Mouse (Mus musculus) forebrain, embryonic 16.5 days (tissue): Measurements from ENCODE around the gene Abca8a. TPM values are rescaled to one million over a fixed set of nuclear protein-coding genes. Genes with fewer than 3 reads are reported as not detected.
A peak's percentile ranks its signal among the peaks of the same experiment; 100 is the strongest.

Experiments
- ATAC-seq: fragments of 200-750 bp; cut with Nextera tagmentation; 2 replicates; pipeline ENCODE4 v1.8.0; 2017; ENCODE audit warnings: mild to moderate bottlenecking, moderate library complexity
- H3K27ac ChIP-seq: fragments of 300-500 bp; sonication (generic); 2 replicates; pipeline ENCODE4 v1.5.1; 2014; ENCODE audit warnings: low read length, control low read depth
- H3K27me3 ChIP-seq: fragments of 300-500 bp; sonication (generic); replicated peaks from 2 replicates; pipeline ENCODE4 v1.6.1; 2014; ENCODE audit warnings: low read length; ENCODE audit not compliant: control insufficient read depth, insufficient read depth
- H3K36me3 ChIP-seq: fragments of 300-500 bp; sonication (generic); 2 replicates; pipeline ENCODE4 v1.6.1; 2014; ENCODE audit not compliant: control insufficient read depth, insufficient read depth
- H3K4me1 ChIP-seq: fragments of 300-500 bp; sonication (generic); replicated peaks from 2 replicates; pipeline ENCODE4 v1.6.1; 2014; ENCODE audit warnings: low read length; ENCODE audit not compliant: control insufficient read depth, insufficient read depth
- H3K4me2 ChIP-seq: fragments of 300-500 bp; sonication (generic); 2 replicates; pipeline ENCODE4 v1.6.1; 2014; ENCODE audit warnings: mild to moderate bottlenecking, low read length, control low read depth
- H3K4me3 ChIP-seq: fragments of 300-500 bp; sonication (generic); replicated peaks from 2 replicates; pipeline ENCODE4 v1.5.1; 2014; ENCODE audit warnings: mild to moderate bottlenecking, low read length, control low read depth
- H3K9ac ChIP-seq: fragments of 300-500 bp; sonication (generic); replicated peaks from 2 replicates; pipeline ENCODE4 v1.6.1; 2014; ENCODE audit warnings: low read depth, low read length, control low read depth
- H3K9me3 ChIP-seq: fragments of 300-500 bp; sonication (generic); 2 replicates; pipeline ENCODE4 v1.6.1; 2016; ENCODE audit warnings: low read length; ENCODE audit not compliant: control insufficient read depth
- WGBS: fragments of 180-500 bp; shearing (Covaris S2); extraction: QIAGEN DNeasy Blood & Tissue Kit; methylation state at CpG from one replicate; pipeline ENCODE4 v1.1.7; 2014; 5-methylcytosine and 5-hydroxymethylcytosine counted together
- polyA plus RNA-seq: library from polyadenylated mRNA; unstranded; fragments of >200 nt; fragmentation: Nextera tagmentation; extraction: Ambion mirVana; gene quantifications from 2 replicates; pipeline ENCODE4 v1.2.1, GENCODE M21; 2015

The Abca8a gene
- polyA plus RNA-seq, 1 experiment from 2014 or later, result 1.8 TPM

GRCm38 (mm10) chr11:110072158-110072557 is 23.6 kb downstream of the Abca8a start:
- H3K27me3 ChIP-seq, result no peaks in the 10 kb centered on the region
- no peaks in the 10 kb centered on the region for H3K9me3 ChIP-seq
- ATAC-seq, result no peak
- no peak overlapping the region for H3K4me3 ChIP-seq
- no peak overlapping the region for H3K4me2 ChIP-seq
- no peaks in the 10 kb centered on the region for H3K36me3 ChIP-seq
- no peaks in the 10 kb centered on the region for H3K4me1 ChIP-seq
- no peak overlapping the region for H3K9ac ChIP-seq
- H3K27ac ChIP-seq, result no peak overlapping the region
- WGBS, result 92% methylated on average over 3 of the region's 3 CpGs

- Histone ChIP-seq H3K27me3 (no peaks in the 10 kb centered on the region), H3K9ac (no peak overlapping the region), H3K27ac (no peak overlapping the region), H3K36me3 (no peaks in the 10 kb centered on the region), H3K9me3 (no peaks in the 10 kb centered on the region), H3K4me2 (no peak overlapping the region), H3K4me1 (no peaks in the 10 kb centered on the region), H3K4me3 (no peak overlapping the region)
- 74% methylated on average over 4 of the region's 4 CpGs for WGBS
- no peak for ATAC-seq
Observed at GRCm38 (mm10) chr11:110061032-110061431, 34.7 kb downstream of the Abca8a start.

GRCm38 (mm10) chr11:110060127-110060526 is 35.7 kb downstream of the Abca8a start:
- 67% methylated on average over 2 of the region's 2 CpGs for WGBS

GRCm38 (mm10) chr11:110053681-110054080 is 42.1 kb downstream of the Abca8a start:
- Histone ChIP-seq H3K27ac (no peak overlapping the region), H3K4me3 (no peak overlapping the region), H3K36me3 (no peaks in the 10 kb centered on the region), H3K4me2 (no peak overlapping the region), H3K9me3 (no peaks in the 10 kb centered on the region), H3K4me1 (no peaks in the 10 kb centered on the region), H3K9ac (no peak overlapping the region), H3K27me3 (no peaks in the 10 kb centered on the region)
- WGBS, result 89% methylated on average over 3 of the region's 3 CpGs
- no peak for ATAC-seq

More at GRCm38 (mm10) chr11:110060127-110060526, 35.7 kb downstream of the Abca8a start:
- Histone ChIP-seq H3K27ac (no peak overlapping the region), H3K27me3 (no peaks in the 10 kb centered on the region), H3K4me3 (no peak overlapping the region), H3K4me2 (no peak overlapping the region), H3K9me3 (no peaks in the 10 kb centered on the region), H3K9ac (no peak overlapping the region), H3K4me1 (no peaks in the 10 kb centered on the region), H3K36me3 (no peaks in the 10 kb centered on the region)
- ATAC-seq, result no peak

- H3K36me3 ChIP-seq, result no peaks in the 10 kb centered on the region
- ATAC-seq, result no peak
- 89% methylated on average over 2 of the region's 2 CpGs for WGBS
Observed at GRCm38 (mm10) chr11:110037795-110038194, 58.0 kb downstream of the Abca8a start.

GRCm38 (mm10) chr11:110028913-110029695 is 66.7 kb downstream of the Abca8a start:
- H3K9me3 ChIP-seq, result no peaks in the 10 kb centered on the region
- no peaks in the 10 kb centered on the region for H3K4me1 ChIP-seq
- H3K4me3 ChIP-seq, result no peak overlapping the region
- H3K9ac ChIP-seq, result no peak overlapping the region
- H3K27me3 ChIP-seq, result no peaks in the 10 kb centered on the region
- no peak overlapping the region for H3K4me2 ChIP-seq
- H3K36me3 ChIP-seq, result no peaks in the 10 kb centered on the region
- no peak for ATAC-seq
- no peak overlapping the region for H3K27ac ChIP-seq
- WGBS, result 87% methylated on average over 7 of the region's 7 CpGs

More at GRCm38 (mm10) chr11:110037795-110038194, 58.0 kb downstream of the Abca8a start:
- Histone ChIP-seq H3K9ac (no peak overlapping the region), H3K4me2 (no peak overlapping the region), H3K27ac (no peak overlapping the region), H3K4me3 (no peak overlapping the region), H3K4me1 (no peaks in the 10 kb centered on the region), H3K9me3 (no peaks in the 10 kb centered on the region), H3K27me3 (no peaks in the 10 kb centered on the region)

GRCm38 (mm10) chr11:110010836-110011546 is 84.8 kb downstream of the Abca8a start:
- H3K27ac ChIP-seq, result no peak overlapping the region
- no peaks in the 10 kb centered on the region for H3K4me1 ChIP-seq
- no peaks in the 10 kb centered on the region for H3K9me3 ChIP-seq
- H3K4me2 ChIP-seq, result no peak overlapping the region
- H3K27me3 ChIP-seq, result no peaks in the 10 kb centered on the region
- no peak for ATAC-seq
- no peak overlapping the region for H3K9ac ChIP-seq
- no peak overlapping the region for H3K4me3 ChIP-seq
- H3K36me3 ChIP-seq, result no peaks in the 10 kb centered on the region
- WGBS, result 85% methylated on average over 2 of the region's 2 CpGs

GRCm38 (mm10) chr11:109995624-109996023 is 100.2 kb downstream of the Abca8a start, which contains the start of gene Abca8b:
Abca8b (minus strand) TSS chr11:109995845.
- H3K4me2 ChIP-seq, result peak within 1 kb of the TSS; percentile 91
- ATAC-seq, result peak; percentile 91
- no peaks in the 10 kb centered on the region for H3K36me3 ChIP-seq
- H3K9me3 ChIP-seq, result no peaks in the 10 kb centered on the region
- peak within 1 kb of the TSS; percentile 58; the same call in 1 of the 2 replicates for H3K27ac ChIP-seq
- H3K9ac ChIP-seq, result peak within 1 kb of the TSS; percentile 58
- H3K27me3 ChIP-seq, result no peaks in the 10 kb centered on the region
- H3K4me1 ChIP-seq, result peaks cover 5% of the 10 kb centered on the region
- peak within 1 kb of the TSS; percentile 57 for H3K4me3 ChIP-seq
- under 1% methylated on average over 15 of the region's 15 CpGs for WGBS

- no peaks in the 10 kb centered on the region for H3K36me3 ChIP-seq
- H3K27me3 ChIP-seq, result no peaks in the 10 kb centered on the region
- 4% methylated on average over 3 of the region's 3 CpGs for WGBS
- H3K4me1 ChIP-seq, result peaks cover 5% of the 10 kb centered on the region
- no peaks in the 10 kb centered on the region for H3K9me3 ChIP-seq
- ATAC-seq, result peak; percentile 61
- peak overlapping the region; percentile 57 for H3K4me3 ChIP-seq
- H3K4me2 ChIP-seq, result peak overlapping the region; percentile 91
- no peak overlapping the region for H3K27ac ChIP-seq
- H3K9ac ChIP-seq, result no peak overlapping the region
Observed at GRCm38 (mm10) chr11:109995013-109995412, 100.8 kb downstream of the Abca8a start.
